Mouse (Mus musculus): Measurements from ENCODE around the gene Pigx. TPM values are rescaled to one million over a fixed set of nuclear protein-coding genes. Genes with fewer than 3 reads are reported as not detected.

Pigx gene
- polyA plus RNA-seq, 1 experiment: not detected

- Histone ChIP-seq H3K4me1 (ENCODE audit: control insufficient read depth, insufficient read depth, low read length) (no peaks in the 10 kb centered on the region), H3K4me3 (ENCODE audit: insufficient read depth, low read depth, low read length) (no peak overlapping the region), H3K27ac (ENCODE audit: insufficient read depth, low read depth, low read length) (no peak overlapping the region)
- 77% methylated on average over 20 of the region's 20 CpGs for WGBS
- TF ChIP-seq CTCF (IDR thresholded peaks at IDR 0.05; ENCODE audit: insufficient read depth, low read depth, low read length) (no peak), POLR2A (IDR thresholded peaks at IDR 0.05; ENCODE audit: insufficient read depth, low read depth, low read length) (no peak)
Observed at GRCm38 (mm10) chr16:32129449-32130189, 30.1 kb upstream of the Pigx start.

- 84% methylated on average over 4 of the region's 4 CpGs for WGBS
- H3K4me3 ChIP-seq (ENCODE audit: insufficient read depth, low read depth, low read length): no peak overlapping the region
- H3K4me1 ChIP-seq (ENCODE audit: control insufficient read depth, insufficient read depth, low read length): no peaks in the 10 kb centered on the region
- TF ChIP-seq POLR2A (IDR thresholded peaks at IDR 0.05; ENCODE audit: insufficient read depth, low read depth, low read length) (no peak), CTCF (IDR thresholded peaks at IDR 0.05; ENCODE audit: insufficient read depth, low read depth, low read length) (no peak)
- H3K27ac ChIP-seq (ENCODE audit: insufficient read depth, low read depth, low read length): no peak overlapping the region
Observed at GRCm38 (mm10) chr16:32127046-32127445, 27.5 kb upstream of the Pigx start.

- Histone ChIP-seq H3K4me1 (ENCODE audit: control insufficient read depth, insufficient read depth, low read length) (no peaks in the 10 kb centered on the region), H3K27ac (ENCODE audit: insufficient read depth, low read depth, low read length) (no peak overlapping the region), H3K4me3 (ENCODE audit: insufficient read depth, low read depth, low read length) (no peak overlapping the region)
- TF ChIP-seq CTCF (IDR thresholded peaks at IDR 0.05; ENCODE audit: insufficient read depth, low read depth, low read length) (no peak), POLR2A (IDR thresholded peaks at IDR 0.05; ENCODE audit: insufficient read depth, low read depth, low read length) (no peak)
- 93% methylated on average over 3 of the region's 3 CpGs for WGBS
Observed at GRCm38 (mm10) chr16:32125364-32125763, 25.8 kb upstream of the Pigx start.

GRCm38 (mm10) chr16:32124444-32125335, 25.1 kb upstream of the Pigx start:
- H3K4me1 ChIP-seq (ENCODE audit: control insufficient read depth, insufficient read depth, low read length): no peaks in the 10 kb centered on the region
- 69% methylated on average over 17 of the region's 17 CpGs for WGBS
- no peak for TF ChIP-seq CTCF (IDR thresholded peaks at IDR 0.05; ENCODE audit: insufficient read depth, low read depth, low read length)
- TF ChIP-seq POLR2A (IDR thresholded peaks at IDR 0.05; ENCODE audit: insufficient read depth, low read depth, low read length): no peak
- no peak overlapping the region for H3K4me3 ChIP-seq (ENCODE audit: insufficient read depth, low read depth, low read length)
- H3K27ac ChIP-seq (ENCODE audit: insufficient read depth, low read depth, low read length): no peak overlapping the region

GRCm38 (mm10) chr16:32124020-32124419, 24.5 kb upstream of the Pigx start:
- Histone ChIP-seq H3K4me3 (ENCODE audit: insufficient read depth, low read depth, low read length) (no peak overlapping the region), H3K27ac (ENCODE audit: insufficient read depth, low read depth, low read length) (no peak overlapping the region), H3K4me1 (ENCODE audit: control insufficient read depth, insufficient read depth, low read length) (no peaks in the 10 kb centered on the region)
- 89% methylated on average over 7 of the region's 7 CpGs for WGBS
- TF ChIP-seq POLR2A (IDR thresholded peaks at IDR 0.05; ENCODE audit: insufficient read depth, low read depth, low read length) (no peak), CTCF (IDR thresholded peaks at IDR 0.05; ENCODE audit: insufficient read depth, low read depth, low read length) (no peak)

- Histone ChIP-seq H3K4me1 (ENCODE audit: control insufficient read depth, insufficient read depth, low read length) (no peaks in the 10 kb centered on the region), H3K4me3 (ENCODE audit: insufficient read depth, low read depth, low read length) (no peak overlapping the region), H3K27ac (ENCODE audit: insufficient read depth, low read depth, low read length) (no peak overlapping the region)
- WGBS: 81% methylated on average over 3 of the region's 3 CpGs
- no peak for TF ChIP-seq CTCF (IDR thresholded peaks at IDR 0.05; ENCODE audit: insufficient read depth, low read depth, low read length)
- no peak for TF ChIP-seq POLR2A (IDR thresholded peaks at IDR 0.05; ENCODE audit: insufficient read depth, low read depth, low read length)
Observed at GRCm38 (mm10) chr16:32120454-32120853, 20.9 kb upstream of the Pigx start.

GRCm38 (mm10) chr16:32116186-32116585, 16.6 kb upstream of the Pigx start:
- WGBS: 59% methylated on average over 5 of the region's 5 CpGs
- Histone ChIP-seq H3K4me3 (ENCODE audit: insufficient read depth, low read depth, low read length) (no peak overlapping the region), H3K27ac (ENCODE audit: insufficient read depth, low read depth, low read length) (no peak overlapping the region), H3K4me1 (ENCODE audit: control insufficient read depth, insufficient read depth, low read length) (no peaks in the 10 kb centered on the region)
- TF ChIP-seq POLR2A (IDR thresholded peaks at IDR 0.05; ENCODE audit: insufficient read depth, low read depth, low read length): no peak
- TF ChIP-seq CTCF (IDR thresholded peaks at IDR 0.05; ENCODE audit: insufficient read depth, low read depth, low read length): no peak

GRCm38 (mm10) chr16:32115781-32116180, 16.2 kb upstream of the Pigx start:
- H3K4me1 ChIP-seq (ENCODE audit: control insufficient read depth, insufficient read depth, low read length): no peaks in the 10 kb centered on the region
- TF ChIP-seq CTCF (IDR thresholded peaks at IDR 0.05; ENCODE audit: insufficient read depth, low read depth, low read length) (no peak), POLR2A (IDR thresholded peaks at IDR 0.05; ENCODE audit: insufficient read depth, low read depth, low read length) (no peak)
- no peak overlapping the region for H3K4me3 ChIP-seq (ENCODE audit: insufficient read depth, low read depth, low read length)
- 66% methylated on average over 6 of the region's 6 CpGs for WGBS
- no peak overlapping the region for H3K27ac ChIP-seq (ENCODE audit: insufficient read depth, low read depth, low read length)

All from olfactory bulb, adult 2 months (tissue).